Mouse (Mus musculus): ENCODE measurements around the gene Spon1.

- no peak for TF ChIP-seq CTCF (IDR thresholded peaks at IDR 0.05)
- TF ChIP-seq EP300 (IDR thresholded peaks at IDR 0.05), result no peak
Measured at GRCm38 (mm10) chr7:113791991-113792390, 26.2 kb downstream of the Spon1 start.
